Mouse (Mus musculus) urinary bladder, adult 18-20 months (tissue): Measurements from ENCODE around the gene Rnaseh2b.
A peak's percentile ranks its signal among the peaks of the same experiment; 100 is the strongest.

Experiments
- DNase-seq, 2 experiments: peaks; one replicate each; pipeline ENCODE4 v3.0.0; 2022; ENCODE audit warnings: low spot score in 2 of 2, mixed read lengths in 2 of 2

The Rnaseh2b gene

GRCm38 (mm10) chr14:62361263-62361980 lies 69.0 kb downstream of the Rnaseh2b start:
- DNase-seq = no peak

GRCm38 (mm10) chr14:62363774-62364173 lies 71.4 kb downstream of the Rnaseh2b start:
- DNase-seq = no peak

GRCm38 (mm10) chr14:62370819-62371218 lies 78.4 kb downstream of the Rnaseh2b start:
- peak; percentile 5 to 62 for DNase-seq

GRCm38 (mm10) chr14:62374001-62374400 lies 81.6 kb downstream of the Rnaseh2b start:
- DNase-seq = no peak

GRCm38 (mm10) chr14:62375694-62376093 lies 83.3 kb downstream of the Rnaseh2b start:
- DNase-seq = no peak

GRCm38 (mm10) chr14:62376115-62376514 lies 83.7 kb downstream of the Rnaseh2b start:
- DNase-seq = no peak

- DNase-seq = no peak
Measured at GRCm38 (mm10) chr14:62379391-62379790, 87.0 kb downstream of the Rnaseh2b start.

- DNase-seq = no peak
Measured at GRCm38 (mm10) chr14:62380606-62381005, 88.2 kb downstream of the Rnaseh2b start.

GRCm38 (mm10) chr14:62383109-62383508 lies 90.7 kb downstream of the Rnaseh2b start:
- no peak for DNase-seq

- no peak for DNase-seq
Measured at GRCm38 (mm10) chr14:62383786-62384299, 91.5 kb downstream of the Rnaseh2b start.

GRCm38 (mm10) chr14:62389064-62389728 lies 96.8 kb downstream of the Rnaseh2b start:
- no peak for DNase-seq

- DNase-seq = no peak
Measured at GRCm38 (mm10) chr14:62389729-62390536, 97.5 kb downstream of the Rnaseh2b start.

- DNase-seq = no peak
Measured at GRCm38 (mm10) chr14:62392754-62393153, 100.4 kb downstream of the Rnaseh2b start.

GRCm38 (mm10) chr14:62395346-62395745 lies 103.0 kb downstream of the Rnaseh2b start:
- no peak for DNase-seq

- DNase-seq = no peak
Measured at GRCm38 (mm10) chr14:62416007-62416741, 123.8 kb downstream of the Rnaseh2b start.

GRCm38 (mm10) chr14:62416742-62417134 lies 124.3 kb downstream of the Rnaseh2b start:
- no peak for DNase-seq

GRCm38 (mm10) chr14:62417501-62417900 lies 125.1 kb downstream of the Rnaseh2b start:
- no peak for DNase-seq

GRCm38 (mm10) chr14:62422265-62422664 lies 129.9 kb downstream of the Rnaseh2b start:
- DNase-seq = no peak
